Mouse (Mus musculus) forebrain, postnatal 0 days (tissue): ENCODE measurements around the gene Noct. TPM values are rescaled to one million over a fixed set of nuclear protein-coding genes. Genes with fewer than 3 reads are reported as not detected.
"Not testable (repeated sequence)": the region's sequence is repeated elsewhere in the genome, so short reads cannot be mapped to it uniquely, and the experiment has no call there.

Experiments used
- ATAC-seq: fragments of 200-750 bp; cut with Nextera tagmentation; 2 replicates; pipeline ENCODE4 v1.8.0; 2017; ENCODE audit warnings: mild to moderate bottlenecking, moderate library complexity
- DNase-seq: peaks from one replicate; pipeline ENCODE4 v3.0.0-alpha.2; 2015
- H3K27ac ChIP-seq: fragments of 300-500 bp; sonication (generic); 2 replicates; pipeline ENCODE4 v1.5.1; 2014; ENCODE audit warnings: low read depth, mild to moderate bottlenecking, antibody characterized with exemption, low read length, moderate library complexity, mixed read lengths
- H3K27me3 ChIP-seq: fragments of 300-500 bp; sonication (generic); 2 replicates; pipeline ENCODE4 v1.6.1; 2014; ENCODE audit warnings: mild to moderate bottlenecking, low read length, mixed read lengths; ENCODE audit not compliant: insufficient read depth
- H3K36me3 ChIP-seq: fragments of 300-500 bp; sonication (generic); 2 replicates; pipeline ENCODE4 v1.6.1; 2014; ENCODE audit warnings: mild to moderate bottlenecking, moderate library complexity; ENCODE audit not compliant: insufficient read depth
- H3K4me1 ChIP-seq: fragments of 300-500 bp; sonication (generic); 2 replicates; pipeline ENCODE4 v1.6.1; 2014; ENCODE audit warnings: antibody characterized with exemption; ENCODE audit not compliant: insufficient read depth
- H3K4me2 ChIP-seq: fragments of 300-500 bp; sonication (generic); 2 replicates; pipeline ENCODE4 v1.6.1; 2014; ENCODE audit warnings: low read depth, mild to moderate bottlenecking, moderate library complexity
- H3K4me3 ChIP-seq: fragments of 300-500 bp; sonication (generic); 2 replicates; pipeline ENCODE4 v1.5.1; 2014; ENCODE audit warnings: low read depth, low read length, mixed read lengths
- H3K9ac ChIP-seq: fragments of 300-500 bp; sonication (generic); 2 replicates; pipeline ENCODE4 v1.6.1; 2014; ENCODE audit warnings: mild to moderate bottlenecking
- H3K9me3 ChIP-seq: fragments of 300-500 bp; sonication (generic); 2 replicates; pipeline ENCODE4 v1.6.1; 2016; ENCODE audit warnings: low read length
- CTCF ChIP-seq: sonication (generic); IDR thresholded peaks from 2 replicates; pipeline ENCODE4 v1.5.1; 2016; ENCODE audit warnings: antibody characterized with exemption, control low read depth, low read depth
- WGBS: fragments of 180-500 bp; shearing (Covaris S2); extraction: QIAGEN DNeasy Blood & Tissue Kit; methylation state at CpG from one replicate; pipeline ENCODE4 v1.1.7; 2014; 5-methylcytosine and 5-hydroxymethylcytosine counted together
- polyA plus RNA-seq: library from polyadenylated mRNA; unstranded; fragments of >200 nt; fragmentation: Nextera tagmentation; extraction: Ambion mirVana; gene quantifications from 2 replicates; pipeline ENCODE4 v1.2.1, GENCODE M21; 2015
- total RNA-seq: library from RNA; depleted of rRNA; stranded (reverse); fragments of >200 nt; gene quantifications from 2 replicates; pipeline ENCODE4 v1.2.3, GENCODE M21; 2014; rRNA removed

The Noct gene
- 31.5 and 33.7 TPM in 2 replicates for total RNA-seq
- polyA plus RNA-seq, result 27.0 and 32.6 TPM in 2 replicates

DNA sequence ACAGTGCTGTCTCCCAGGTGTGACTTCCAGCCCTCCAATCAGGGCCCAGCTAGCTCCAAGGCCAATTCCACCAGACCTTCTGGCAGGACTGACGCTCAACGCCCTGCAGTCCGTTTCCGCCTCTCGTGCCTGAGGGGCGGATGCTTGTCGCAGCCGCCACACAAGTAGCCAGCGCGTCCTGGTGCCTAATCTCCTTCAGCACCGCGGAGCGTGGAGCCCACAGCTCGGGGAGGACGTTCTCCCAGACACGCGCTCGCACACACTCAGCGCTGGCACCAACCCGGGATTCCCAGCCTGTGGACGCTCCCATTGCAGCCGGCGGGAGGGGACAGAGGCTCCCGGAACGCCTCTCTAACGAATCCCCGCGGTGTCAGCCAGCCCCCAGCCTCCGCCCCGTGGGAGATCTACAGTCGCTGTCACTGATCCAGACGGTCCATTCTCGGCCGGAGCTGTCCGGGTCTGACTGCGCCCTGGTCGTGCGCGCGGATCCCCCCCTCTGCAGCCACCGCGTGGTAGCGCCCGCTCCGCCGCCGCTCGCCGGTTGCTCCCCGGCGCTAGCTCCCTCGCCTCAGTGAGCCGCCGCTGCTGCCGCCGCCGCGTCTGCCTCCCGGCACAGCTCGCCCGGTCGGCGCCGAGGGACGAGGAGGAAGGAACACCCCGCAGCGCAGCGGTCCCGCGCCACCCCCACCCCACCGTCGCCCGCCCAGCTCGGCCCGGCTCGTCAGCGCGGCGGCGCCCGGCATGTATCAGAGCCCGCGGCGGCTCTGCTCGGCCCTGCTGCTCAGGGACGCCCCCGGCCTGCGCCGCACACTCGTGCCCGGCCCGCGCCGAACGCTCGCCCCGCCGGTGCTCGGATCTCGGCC lies at the start of gene Noct:
TSS of gene Noct (plus strand) at position 85 of the 863 bp plus-strand sequence.
- ATAC-seq, result peak; percentile 93
- Histone ChIP-seq H3K27ac (peak within 1 kb of the TSS; percentile 97), H3K27me3 (no peaks in the 10 kb centered on the region), H3K9me3 (no peaks in the 10 kb centered on the region), H3K4me3 (peak within 1 kb of the TSS; percentile 79), H3K4me1 (peaks cover 19% of the 10 kb centered on the region), H3K9ac (peak within 1 kb of the TSS; percentile 87), H3K36me3 (no peaks in the 10 kb centered on the region), H3K4me2 (peak within 1 kb of the TSS; percentile 68)
- WGBS, result under 1% methylated on average over 91 of the region's 100 CpGs
- DNase-seq, result peak; percentile 97
- TF ChIP-seq CTCF, result peak; percentile 16; the same call in 1 of the 2 replicates

DNA sequence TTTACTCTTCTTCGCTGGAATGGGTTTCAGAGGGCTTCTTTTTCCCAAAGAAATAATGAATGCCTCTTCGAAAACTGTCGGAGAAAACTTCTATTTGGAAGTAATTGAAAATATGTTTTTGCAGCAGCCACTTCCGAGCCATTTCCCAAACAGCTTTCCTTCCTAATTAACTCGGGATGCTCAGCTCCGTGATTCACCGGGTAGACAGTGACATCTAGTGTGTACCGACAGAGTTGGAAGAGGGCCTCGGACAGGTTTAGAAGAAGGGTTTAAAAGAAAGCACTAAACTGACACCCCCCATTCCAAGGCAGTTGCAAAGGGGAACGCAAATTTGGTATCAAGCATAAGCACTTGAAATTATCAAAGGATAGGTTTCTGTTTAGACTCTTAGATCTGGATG lies 46.1 kb upstream of the Noct start:
- Histone ChIP-seq H3K4me1 (no peaks in the 10 kb centered on the region), H3K9me3 (no peaks in the 10 kb centered on the region), H3K36me3 (no peaks in the 10 kb centered on the region), H3K27me3 (no peaks in the 10 kb centered on the region), H3K4me3 (no peak overlapping the region), H3K27ac (no peak overlapping the region), H3K9ac (no peak overlapping the region), H3K4me2 (no peak overlapping the region)
- DNase-seq, result peak; percentile 74
- peak; percentile 61 for TF ChIP-seq CTCF
- ATAC-seq, result 0 out of 2 replicates have a peak, but pooled peaks have one; percentile 66
- WGBS, result 28% methylated on average over 10 of the region's 10 CpGs

- no peak for TF ChIP-seq CTCF
- 59% methylated on average over 6 of the region's 6 CpGs for WGBS
- ATAC-seq, result peak; percentile 45
- H3K4me3 ChIP-seq, result no peak overlapping the region
- no peak overlapping the region for H3K9ac ChIP-seq
- H3K4me2 ChIP-seq, result no peak overlapping the region
- H3K9me3 ChIP-seq, result no peaks in the 10 kb centered on the region
- no peaks in the 10 kb centered on the region for H3K36me3 ChIP-seq
- DNase-seq, result peak; percentile 54
- no peaks in the 10 kb centered on the region for H3K27me3 ChIP-seq
- H3K4me1 ChIP-seq, result no peaks in the 10 kb centered on the region
- no peak overlapping the region for H3K27ac ChIP-seq
Observed at GRCm38 (mm10) chr3:51179460-51180146, 44.6 kb upstream of the Noct start.

- no peak for DNase-seq
- WGBS, result 65% methylated on average over 8 of the region's 8 CpGs
- H3K4me2 ChIP-seq, result no peak overlapping the region
- no peak for ATAC-seq
- no peak overlapping the region for H3K27ac ChIP-seq
- no peaks in the 10 kb centered on the region for H3K36me3 ChIP-seq
- H3K27me3 ChIP-seq, result no peaks in the 10 kb centered on the region
- TF ChIP-seq CTCF, result no peak
- no peaks in the 10 kb centered on the region for H3K9me3 ChIP-seq
- H3K4me1 ChIP-seq, result no peaks in the 10 kb centered on the region
- H3K9ac ChIP-seq, result no peak overlapping the region
- H3K4me3 ChIP-seq, result no peak overlapping the region
Observed at GRCm38 (mm10) chr3:51180341-51180940, 43.8 kb upstream of the Noct start.

GRCm38 (mm10) chr3:51182455-51182854 lies 41.8 kb upstream of the Noct start:
- H3K27ac ChIP-seq, result no peak overlapping the region
- 54% methylated on average over 5 of the region's 5 CpGs for WGBS
- no peak overlapping the region for H3K4me3 ChIP-seq
- H3K36me3 ChIP-seq, result no peaks in the 10 kb centered on the region
- TF ChIP-seq CTCF, result no peak
- H3K4me1 ChIP-seq, result no peaks in the 10 kb centered on the region
- no peaks in the 10 kb centered on the region for H3K27me3 ChIP-seq
- ATAC-seq, result no peak
- H3K9ac ChIP-seq, result no peak overlapping the region
- H3K4me2 ChIP-seq, result no peak overlapping the region
- H3K9me3 ChIP-seq, result no peaks in the 10 kb centered on the region
- DNase-seq, result no peak

DNA sequence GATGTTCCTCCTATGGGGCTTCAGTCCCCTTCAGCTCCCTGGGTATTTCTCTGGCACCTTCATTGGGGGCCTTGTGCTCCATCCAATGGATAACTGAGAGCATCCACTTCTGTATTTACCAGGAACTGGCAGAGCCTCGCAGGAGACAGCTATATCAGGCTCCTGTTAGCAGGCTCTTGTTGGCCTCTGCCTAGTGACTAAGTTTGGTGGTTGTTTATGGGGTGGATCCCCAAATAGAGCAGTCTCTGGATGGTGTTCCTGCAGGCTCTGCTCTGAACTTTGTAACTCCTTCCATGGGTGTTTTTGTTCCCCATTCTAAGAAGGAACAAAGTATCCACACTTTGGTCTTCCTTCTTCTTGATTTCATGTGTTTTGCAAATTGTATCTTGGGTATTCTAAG lies 40.7 kb upstream of the Noct start:
- DNase-seq, H3K27me3 ChIP-seq, ATAC-seq, H3K4me3 ChIP-seq, H3K4me2 ChIP-seq, H3K4me1 ChIP-seq, H3K36me3 ChIP-seq, H3K9ac ChIP-seq, H3K9me3 ChIP-seq, H3K27ac ChIP-seq: not testable (repeated sequence)
- 79% methylated on average over 1 of the region's 1 CpGs for WGBS

DNA sequence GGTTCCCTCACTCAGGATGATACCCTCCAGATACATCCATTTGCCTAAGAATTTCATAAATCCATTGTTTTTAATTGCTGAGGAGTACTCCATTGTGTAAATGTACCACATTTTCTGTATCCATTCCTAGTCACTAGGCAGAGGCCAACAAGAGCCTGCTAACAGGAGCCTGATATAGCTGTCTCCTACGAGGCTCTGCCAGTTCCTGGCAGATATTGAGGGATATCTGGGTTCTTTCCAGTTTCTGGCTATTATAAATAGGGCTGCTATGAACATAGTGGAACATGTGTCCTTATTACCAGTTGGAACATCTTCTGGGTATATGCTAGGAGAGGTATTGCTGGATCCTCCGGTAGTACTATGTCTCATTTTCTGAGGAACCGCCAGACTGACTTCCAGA lies 40.3 kb upstream of the Noct start:
- ATAC-seq, H3K36me3 ChIP-seq, DNase-seq, H3K27ac ChIP-seq, H3K4me3 ChIP-seq, H3K9me3 ChIP-seq, H3K4me1 ChIP-seq, H3K4me2 ChIP-seq, H3K9ac ChIP-seq, H3K27me3 ChIP-seq: not testable (repeated sequence)
- 74% methylated on average over 3 of the region's 3 CpGs for WGBS
